Mouse (Mus musculus) embryonic facial prominence, embryonic 13.5 days (tissue): ENCODE data around the gene Tnf. TPM values are rescaled to one million over a fixed set of nuclear protein-coding genes. Genes with fewer than 3 reads are reported as not detected.
"Not testable (repeated sequence)": the region's sequence is repeated elsewhere in the genome, so short reads cannot be mapped to it uniquely, and the experiment has no call there.

Source experiments
- ATAC-seq: fragments of 200-750 bp; cut with Nextera tagmentation; 2 replicates; pipeline ENCODE4 v1.8.0; 2017; ENCODE audit warnings: low read depth; ENCODE audit not compliant: insufficient number of reproducible peaks, insufficient read depth, low FRiP score, low TSS enrichment
- H3K27ac ChIP-seq: fragments of 300-500 bp; sonication (generic); 2 replicates; pipeline ENCODE4 v1.5.1; 2015; ENCODE audit warnings: moderate library complexity, mild to moderate bottlenecking, inconsistent platforms
- H3K27me3 ChIP-seq: fragments of 300-500 bp; sonication (generic); 2 replicates; pipeline ENCODE4 v1.6.1; 2015; ENCODE audit warnings: mild to moderate bottlenecking, inconsistent platforms
- H3K36me3 ChIP-seq: fragments of 300-500 bp; sonication (generic); 2 replicates; pipeline ENCODE4 v1.6.1; 2015; ENCODE audit warnings: mild to moderate bottlenecking, inconsistent platforms
- H3K4me1 ChIP-seq: fragments of 300-500 bp; sonication (generic); 2 replicates; pipeline ENCODE4 v1.6.1; 2015; ENCODE audit warnings: inconsistent platforms
- H3K4me2 ChIP-seq: fragments of 300-500 bp; sonication (generic); 2 replicates; pipeline ENCODE4 v1.6.1; 2015; ENCODE audit warnings: moderate library complexity, mild to moderate bottlenecking, inconsistent platforms
- H3K4me3 ChIP-seq: fragments of 300-500 bp; sonication (generic); 2 replicates; pipeline ENCODE4 v1.5.1; 2015; ENCODE audit warnings: mild to moderate bottlenecking, inconsistent platforms
- H3K9ac ChIP-seq: fragments of 300-500 bp; sonication (generic); 2 replicates; pipeline ENCODE4 v1.6.1; 2015; ENCODE audit warnings: mild to moderate bottlenecking, inconsistent platforms
- H3K9me3 ChIP-seq: fragments of 300-500 bp; sonication (generic); 2 replicates; pipeline ENCODE4 v1.6.1; 2016; ENCODE audit warnings: inconsistent platforms
- WGBS: fragments of 180-500 bp; shearing (Covaris S2); methylation state at CpG from one replicate; pipeline ENCODE4 v1.1.7; 2015; ENCODE audit warnings: mixed read lengths; 5-methylcytosine and 5-hydroxymethylcytosine counted together
- polyA plus RNA-seq: library from polyadenylated mRNA; unstranded; fragments of >200 nt; fragmentation: Nextera tagmentation; extraction: Ambion mirVana; gene quantifications from 2 replicates; pipeline ENCODE4 v1.2.1, GENCODE M21; 2015

Tnf gene
- polyA plus RNA-seq, 1 experiment from 2014 or later = 0.37 TPM

DNA sequence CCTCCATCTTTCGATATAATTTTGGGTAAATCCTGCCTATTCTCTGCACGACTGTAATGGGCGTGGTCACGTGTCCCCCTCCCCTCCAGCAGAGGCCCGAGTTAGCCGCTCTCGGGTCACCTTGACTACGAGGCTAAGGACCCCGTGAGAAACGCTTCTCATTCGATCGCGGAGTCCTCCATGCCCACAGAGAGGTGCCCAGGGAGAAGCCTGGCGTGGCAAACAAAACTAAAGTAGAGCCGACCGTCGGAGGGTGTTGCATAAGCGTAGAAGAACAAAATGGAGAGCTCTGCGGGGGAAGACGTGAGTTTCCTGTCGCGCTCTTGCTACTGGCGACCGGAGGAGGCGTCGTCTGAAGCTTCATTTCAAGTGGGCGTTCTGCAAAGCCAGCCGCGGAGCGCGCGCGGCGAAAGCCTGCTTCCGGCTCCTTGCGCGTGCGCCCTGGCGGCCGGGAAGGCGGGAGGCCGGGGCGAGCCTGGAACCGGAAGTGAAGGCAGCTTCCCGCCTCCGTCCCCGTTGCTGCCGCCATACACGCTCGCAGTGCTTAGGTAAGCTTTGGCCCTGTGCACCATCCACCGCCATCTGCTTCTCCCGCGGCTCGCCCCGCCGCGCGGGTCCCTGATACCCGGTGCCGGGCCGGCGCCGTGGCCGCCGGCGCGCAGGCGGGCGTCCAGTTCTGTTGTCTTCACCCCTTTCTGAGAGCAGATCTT is 39.7 kb upstream of the Tnf start, which contains the start of gene Ddx39b:
Gene Ddx39b, plus strand, starts transcription at position 442 of the 710 bp plus-strand sequence.
- Histone ChIP-seq H3K4me2 (peak within 1 kb of the TSS; percentile 94), H3K27ac (peak within 1 kb of the TSS; percentile 99), H3K4me1 (peaks cover 44% of the 10 kb centered on the region), H3K4me3 (peak within 1 kb of the TSS; percentile 95), H3K36me3 (peaks cover 40% of the 10 kb centered on the region), H3K27me3 (no peaks in the 10 kb centered on the region), H3K9me3 (no peaks in the 10 kb centered on the region), H3K9ac (peak within 1 kb of the TSS; percentile 100)
- whole genome bisulfite sequencing = under 1% methylated on average over 69 of the region's 69 CpGs
- ATAC-seq = peak; percentile 90

GRCm38 (mm10) chr17:35240384-35241304 is 38.8 kb upstream of the Tnf start:
- no peaks in the 10 kb centered on the region for H3K9me3 ChIP-seq
- no peak for ATAC-seq

GRCm38 (mm10) chr17:35239700-35240099 is 37.9 kb upstream of the Tnf start:
- no peak overlapping the region for H3K9ac ChIP-seq
- H3K9me3 ChIP-seq = no peaks in the 10 kb centered on the region
- peaks cover 23% of the 10 kb centered on the region for H3K36me3 ChIP-seq
- 80% methylated on average over 5 of the region's 5 CpGs for WGBS
- no peak overlapping the region for H3K4me3 ChIP-seq
- H3K27me3 ChIP-seq = no peaks in the 10 kb centered on the region
- H3K4me2 ChIP-seq = no peak overlapping the region
- ATAC-seq = no peak
- H3K27ac ChIP-seq = no peak overlapping the region
- peaks cover 32% of the 10 kb centered on the region for H3K4me1 ChIP-seq

More at GRCm38 (mm10) chr17:35240384-35241304, 38.8 kb upstream of the Tnf start:
- H3K36me3 ChIP-seq = peaks cover 32% of the 10 kb centered on the region
- peak overlapping the region; percentile 99 for H3K27ac ChIP-seq
- peak overlapping the region; percentile 94 for H3K4me2 ChIP-seq
- H3K27me3 ChIP-seq = no peaks in the 10 kb centered on the region
- H3K4me3 ChIP-seq = peak overlapping the region; percentile 95
- H3K9ac ChIP-seq = peak overlapping the region; percentile 100
- peaks cover 39% of the 10 kb centered on the region for H3K4me1 ChIP-seq
- 32% methylated on average over 12 of the region's 12 CpGs for WGBS

GRCm38 (mm10) chr17:35237504-35237903 is 35.7 kb upstream of the Tnf start:
- no peaks in the 10 kb centered on the region for H3K9me3 ChIP-seq
- H3K36me3 ChIP-seq = peaks cover 16% of the 10 kb centered on the region; the same call in 1 of the 2 replicates
- no peak overlapping the region for H3K4me3 ChIP-seq
- no peak for ATAC-seq
- no peak overlapping the region for H3K27ac ChIP-seq
- H3K4me1 ChIP-seq = peaks cover 33% of the 10 kb centered on the region
- H3K4me2 ChIP-seq = no peak overlapping the region
- no peaks in the 10 kb centered on the region for H3K27me3 ChIP-seq
- 0 out of 2 replicates have a peak overlapping the region, but pooled peaks have one; percentile 11 for H3K9ac ChIP-seq
- 79% methylated on average over 12 of the region's 12 CpGs for WGBS

- Histone ChIP-seq H3K4me3 (no peak overlapping the region), H3K4me2 (0 out of 2 replicates have a peak overlapping the region, but pooled peaks have one; percentile 90), H3K9ac (peak overlapping the region; percentile 94; the same call in 1 of the 2 replicates), H3K9me3 (no peaks in the 10 kb centered on the region), H3K27ac (no peak overlapping the region), H3K4me1 (peaks cover 38% of the 10 kb centered on the region), H3K27me3 (no peaks in the 10 kb centered on the region), H3K36me3 (peaks cover 16% of the 10 kb centered on the region; the same call in 1 of the 2 replicates)
- 77% methylated on average over 9 of the region's 9 CpGs for WGBS
- no peak for ATAC-seq
Observed at GRCm38 (mm10) chr17:35236996-35237395, 35.2 kb upstream of the Tnf start.

DNA sequence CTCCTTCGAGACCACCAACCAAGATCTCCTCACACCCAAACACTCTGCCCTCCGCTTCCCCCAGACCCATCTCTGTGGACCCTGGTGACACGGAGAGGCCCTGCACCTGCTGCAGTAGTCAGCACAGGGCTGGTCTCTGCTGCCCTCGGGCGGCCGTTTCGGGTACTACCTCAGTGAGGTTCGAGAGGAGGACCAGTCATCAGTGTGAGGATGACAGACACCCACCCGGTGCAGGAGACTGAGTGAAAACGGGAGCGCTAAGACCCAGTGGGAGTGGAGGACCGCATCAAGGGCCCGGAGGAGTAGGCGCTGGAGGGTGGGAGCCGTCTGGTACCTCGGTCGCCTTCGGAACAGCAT is 34.6 kb upstream of the Tnf start:
- peak overlapping the region; percentile 94 for H3K9ac ChIP-seq
- H3K4me3 ChIP-seq = peak overlapping the region; percentile 66
- peaks cover 16% of the 10 kb centered on the region; the same call in 1 of the 2 replicates for H3K36me3 ChIP-seq
- ATAC-seq = peak; percentile 64
- peak overlapping the region; percentile 97 for H3K27ac ChIP-seq
- H3K9me3 ChIP-seq = no peaks in the 10 kb centered on the region
- peaks cover 41% of the 10 kb centered on the region for H3K4me1 ChIP-seq
- peak overlapping the region; percentile 90 for H3K4me2 ChIP-seq
- 1% methylated on average over 18 of the region's 18 CpGs for WGBS
- no peaks in the 10 kb centered on the region for H3K27me3 ChIP-seq

GRCm38 (mm10) chr17:35235614-35236389 is 34.0 kb upstream of the Tnf start, which contains the start of gene Nfkbil1:
TSS of gene Nfkbil1 (minus strand) at chr17:35235792.
- WGBS = under 1% methylated on average over 35 of the region's 35 CpGs
- Histone ChIP-seq H3K27me3 (no peaks in the 10 kb centered on the region), H3K9me3 (no peaks in the 10 kb centered on the region), H3K9ac (peak within 1 kb of the TSS; percentile 94), H3K4me1 (peaks cover 40% of the 10 kb centered on the region), H3K27ac (peak within 1 kb of the TSS; percentile 97), H3K4me3 (peak within 1 kb of the TSS; percentile 66), H3K36me3 (peaks cover 22% of the 10 kb centered on the region), H3K4me2 (peak within 1 kb of the TSS; percentile 90)
- ATAC-seq = peak; percentile 82

GRCm38 (mm10) chr17:35234903-35235302 is 33.1 kb upstream of the Tnf start:
- WGBS = 5% methylated on average over 31 of the region's 31 CpGs
- H3K27ac ChIP-seq = peak overlapping the region; percentile 97
- H3K4me2 ChIP-seq = peak overlapping the region; percentile 90
- no peaks in the 10 kb centered on the region for H3K27me3 ChIP-seq
- H3K36me3 ChIP-seq = peaks cover 29% of the 10 kb centered on the region
- H3K9me3 ChIP-seq = no peaks in the 10 kb centered on the region
- H3K4me3 ChIP-seq = peak overlapping the region; percentile 66
- peak overlapping the region; percentile 94 for H3K9ac ChIP-seq
- no peak for ATAC-seq
- H3K4me1 ChIP-seq = peaks cover 34% of the 10 kb centered on the region

GRCm38 (mm10) chr17:35234090-35234489 is 32.3 kb upstream of the Tnf start:
- 0 out of 2 replicates have a peak overlapping the region, but pooled peaks have one; percentile 32 for H3K9ac ChIP-seq
- H3K27ac ChIP-seq = peak overlapping the region; percentile 97
- peak overlapping the region; percentile 90 for H3K4me2 ChIP-seq
- ATAC-seq, H3K27me3 ChIP-seq, H3K9me3 ChIP-seq: not testable (repeated sequence)
- peak overlapping the region; percentile 66; the same call in 1 of the 2 replicates for H3K4me3 ChIP-seq
- peaks cover 34% of the 10 kb centered on the region for H3K4me1 ChIP-seq
- WGBS = 86% methylated on average over 7 of the region's 7 CpGs
- peaks cover 38% of the 10 kb centered on the region for H3K36me3 ChIP-seq

DNA sequence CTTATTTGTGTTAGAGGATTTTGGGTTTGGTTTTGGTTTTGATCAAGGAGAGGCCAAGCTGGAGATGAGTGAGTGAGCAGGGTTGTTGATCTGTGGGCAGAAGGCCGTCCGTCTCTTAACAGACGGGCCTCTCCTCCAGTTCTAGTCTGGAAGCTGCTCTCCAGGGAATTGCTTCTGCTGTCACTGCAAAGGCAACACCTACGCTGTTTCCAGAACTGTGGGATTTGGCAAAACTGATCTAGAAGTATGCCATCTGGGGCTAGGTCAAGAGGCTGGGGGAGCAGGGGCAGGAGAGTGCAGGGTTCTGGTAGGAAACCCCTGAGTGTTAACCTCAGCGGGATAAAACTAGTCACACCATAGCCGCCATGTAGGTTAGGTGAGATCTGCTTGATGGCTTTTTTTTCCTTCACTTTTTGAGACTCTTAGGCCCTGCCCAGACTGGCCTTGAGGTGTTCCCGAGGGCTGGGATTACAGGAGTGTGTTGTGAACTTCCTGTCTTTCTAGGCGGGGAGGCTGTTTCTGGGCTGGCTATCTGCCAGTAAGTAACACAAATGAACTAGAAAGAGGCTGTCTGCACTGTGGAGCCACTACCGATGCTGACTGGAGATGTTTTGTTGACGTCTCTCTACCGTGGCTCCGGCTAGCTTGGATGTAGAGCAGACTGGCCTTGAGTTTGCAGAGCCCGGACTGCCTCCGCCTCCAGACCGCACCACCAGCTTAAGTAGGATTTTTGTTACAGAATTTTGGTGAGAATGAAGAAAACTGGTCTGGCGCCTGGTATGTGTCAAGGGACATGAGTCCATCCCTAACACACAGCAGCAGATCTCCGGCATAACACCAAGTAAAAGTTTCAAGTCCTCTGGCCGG is 31.5 kb upstream of the Tnf start, which contains the start of gene Atp6v1g2:
Gene Atp6v1g2, plus strand, starts transcription at position 547 of the 867 bp plus-strand sequence.
- 71% methylated on average over 18 of the region's 18 CpGs for WGBS
- H3K27ac ChIP-seq = peak within 1 kb of the TSS; percentile 97
- peak within 1 kb of the TSS; percentile 66 for H3K4me3 ChIP-seq
- H3K9ac ChIP-seq = peak within 1 kb of the TSS; percentile 94; the same call in 1 of the 2 replicates
- H3K4me2 ChIP-seq = peak within 1 kb of the TSS; percentile 90
- no peak for ATAC-seq
- peaks cover 34% of the 10 kb centered on the region for H3K4me1 ChIP-seq
- H3K9me3 ChIP-seq = no peaks in the 10 kb centered on the region
- peaks cover 45% of the 10 kb centered on the region for H3K36me3 ChIP-seq
- H3K27me3 ChIP-seq = no peaks in the 10 kb centered on the region
